ENCODE assay signal across 8 mouse cellular contexts in the genomic region with DNA sequence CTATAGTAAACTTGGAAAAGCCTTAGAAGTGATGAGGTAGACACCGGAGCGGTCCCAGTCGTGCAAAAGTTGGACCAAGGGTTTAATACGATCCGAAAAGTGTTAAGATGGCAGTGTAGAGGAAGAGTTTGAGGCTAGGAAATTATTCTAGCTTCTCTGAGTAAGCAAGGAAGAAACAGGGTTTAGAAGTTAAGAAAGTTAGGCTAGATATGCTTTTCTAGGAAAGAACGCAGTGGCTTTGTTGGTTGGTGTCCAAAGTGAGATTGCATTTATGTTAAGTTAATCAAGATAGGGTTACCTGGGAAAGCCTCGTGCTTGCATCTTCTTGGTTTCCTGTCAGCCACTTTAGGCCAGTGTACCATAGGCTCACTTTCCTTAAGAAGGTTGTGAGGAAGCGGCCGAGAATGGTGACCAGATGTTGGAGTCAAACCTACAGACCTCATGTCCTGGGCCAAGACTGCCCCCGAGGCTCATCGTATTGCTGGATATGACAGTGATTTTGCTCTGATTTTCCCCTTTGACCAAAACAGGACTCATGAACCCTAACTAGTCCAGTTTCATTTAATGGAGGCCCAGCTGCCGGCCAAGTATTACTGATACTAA. TPM values are rescaled to one million over a fixed set of nuclear protein-coding genes. Genes with fewer than 3 reads are reported as not detected.
DNase-seq lines count a peak whose midpoint lies in the region; ATAC-seq and TF ChIP-seq lines count a peak whose summit lies in the region.

No protein-coding gene starts in this region.

- ATAC-seq in forebrain, embryonic 12.5 days (ENCODE audit: low FRiP score): no peak
- ATAC-seq in liver, embryonic 13.5 days (ENCODE audit: low read depth): no peak
- ATAC-seq in cerebellum, adult (ENCODE audit: insufficient number of reproducible peaks, low FRiP score, low TSS enrichment): no peak

- peak overlapping the region; percentile 96 for H3K27ac ChIP-seq in forebrain, embryonic 12.5 days
- H3K27ac ChIP-seq in liver, embryonic 13.5 days: peak overlapping the region; percentile 96

- H3K4me1 ChIP-seq in forebrain, embryonic 12.5 days: peaks cover 29% of the 10 kb centered on the region
- peaks cover 33% of the 10 kb centered on the region for H3K4me1 ChIP-seq in liver, embryonic 13.5 days (replicated peaks)

- H3K79me2 ChIP-seq in C2C12 (ENCODE audit: control insufficient read depth, insufficient read depth): peaks cover 37% of the 10 kb centered on the region

- no peaks in the 10 kb centered on the region for H3K27me3 ChIP-seq in C2C12 (ENCODE audit: control insufficient read depth, insufficient read depth, insufficient read length)
- H3K27me3 ChIP-seq in forebrain, embryonic 12.5 days: no peaks in the 10 kb centered on the region
- H3K27me3 ChIP-seq in liver, embryonic 13.5 days: no peaks in the 10 kb centered on the region

- intact Hi-C loops in heart, postnatal 36 days (cut with DNase I): loop anchor here (2.0 to 10.0 kb wide), 3 partner anchors 75 to 251 kb away; partner anchors contain the start of gene Msto1

- peak; percentile 92 for DNase-seq in heart, adult 11 months
- no peak for DNase-seq in heart, postnatal 36 days
- DNase-seq in liver, embryonic 13.5 days: no peak
- DNase-seq in frontal cortex, postnatal 10 days (ENCODE audit: low spot score in 2 of 2): no peak
- no peak for DNase-seq in Muller cell, postnatal 12 days (ENCODE audit: inconsistent ontology term)

- no peaks in the 10 kb centered on the region for H3K9me3 ChIP-seq in forebrain, embryonic 12.5 days
- no peaks in the 10 kb centered on the region for H3K9me3 ChIP-seq in liver, embryonic 13.5 days (replicated peaks)

- H3K36me3 ChIP-seq in C2C12 (ENCODE audit: control insufficient read depth, insufficient read depth): peaks cover 40% of the 10 kb centered on the region
- peaks cover 38% of the 10 kb centered on the region for H3K36me3 ChIP-seq in forebrain, embryonic 12.5 days (replicated peaks)
- H3K36me3 ChIP-seq in liver, embryonic 13.5 days: peaks cover 41% of the 10 kb centered on the region

- peak overlapping the region; percentile 97 for H3K9ac ChIP-seq in forebrain, embryonic 12.5 days
- peak overlapping the region; percentile 92 for H3K9ac ChIP-seq in liver, embryonic 13.5 days

- peak overlapping the region; percentile 60 for H3K4me3 ChIP-seq in C2C12 (ENCODE audit: insufficient read depth, poor library complexity, severe bottlenecking)
- H3K4me3 ChIP-seq in forebrain, embryonic 12.5 days (replicated peaks): peak overlapping the region; percentile 97
- peak overlapping the region; percentile 88 for H3K4me3 ChIP-seq in liver, embryonic 13.5 days (replicated peaks)

- no peak for TF ChIP-seq CTCF in C2C12 (IDR thresholded peaks at IDR 0.05; ENCODE audit: control insufficient read depth, insufficient read depth, insufficient read length)

- H3K79me3 ChIP-seq in C2C12 (ENCODE audit: low read depth): peaks cover 20% of the 10 kb centered on the region

- 24% methylated on average over 12 of the region's 12 CpGs for WGBS in forebrain, embryonic 12.5 days
- 16% methylated on average over 12 of the region's 12 CpGs for WGBS in liver, embryonic 13.5 days (ENCODE audit: insufficient replicate concordance)

- H3K4me2 ChIP-seq in forebrain, embryonic 12.5 days: peak overlapping the region; percentile 74
- peak overlapping the region; percentile 81 for H3K4me2 ChIP-seq in liver, embryonic 13.5 days

- peak overlapping the region; percentile 89 for H3ac ChIP-seq in C2C12 (ENCODE audit: control insufficient read depth, insufficient read length, low read depth)

TF ChIP-seq in C2C12, 6 proteins besides CTCF, POLR2A, EP300 and RAD21:
- TF ChIP-seq CEBPB (IDR thresholded peaks at IDR 0.05; ENCODE audit: low read depth): no peak
- no peak for TF ChIP-seq FOSL1 (IDR thresholded peaks at IDR 0.05; ENCODE audit: insufficient read depth, low read length, poor library complexity, severe bottlenecking)
- TF ChIP-seq USF1 (IDR thresholded peaks at IDR 0.05; ENCODE audit: low read depth): no peak
- TF ChIP-seq MYOG (IDR thresholded peaks at IDR 0.05; ENCODE audit: control insufficient read depth, extremely low read depth, insufficient read length): no peak

RNA-seq across cellular contexts. Expression of gene Clk2, which starts 0.8 kb away (rescaled TPM):
- total RNA-seq in heart, postnatal 36 days (2021): 10 to 100 TPM; 15.8 to 19.9 TPM
- polyA plus RNA-seq in C2C12 (2012; fragmentation: generic; extraction: Trizol): 14.5 TPM
- 41.1 and 42.5 TPM in 2 replicates for polyA plus RNA-seq in forebrain, embryonic 12.5 days (2016; fragmentation: Nextera tagmentation; extraction: Ambion mirVana)
- polyA plus RNA-seq in liver, embryonic 13.5 days (2015; fragmentation: Nextera tagmentation; extraction: Ambion mirVana): 10.3 and 10.8 TPM in 2 replicates

RNA-seq across cellular contexts. Expression of gene Hcn3, which starts 5.4 kb away (rescaled TPM):
- total RNA-seq in heart, postnatal 36 days (2021): under 1 TPM; 0.17 to 0.38 TPM
- polyA plus RNA-seq in C2C12 (2012; fragmentation: generic; extraction: Trizol): 0.15 TPM
- 11.2 and 15.1 TPM in 2 replicates for polyA plus RNA-seq in forebrain, embryonic 12.5 days (2016; fragmentation: Nextera tagmentation; extraction: Ambion mirVana)
- 0.75 and 0.78 TPM in 2 replicates for polyA plus RNA-seq in liver, embryonic 13.5 days (2015; fragmentation: Nextera tagmentation; extraction: Ambion mirVana)

RNA-seq across cellular contexts. Expression of gene Scamp3, which starts 11.9 kb away (rescaled TPM):
- total RNA-seq in heart, postnatal 36 days (2021): 10 to 100 TPM; 49.8 to 49.9 TPM
- 139 TPM for polyA plus RNA-seq in C2C12 (2012; fragmentation: generic; extraction: Trizol)
- polyA plus RNA-seq in forebrain, embryonic 12.5 days (2016; fragmentation: Nextera tagmentation; extraction: Ambion mirVana): 89.7 and 94.4 TPM in 2 replicates
- 67.4 and 72.1 TPM in 2 replicates for polyA plus RNA-seq in liver, embryonic 13.5 days (2015; fragmentation: Nextera tagmentation; extraction: Ambion mirVana)

RNA-seq across cellular contexts. Expression of gene Fam189b, which starts 17.6 kb away (rescaled TPM):
- 1 to 10 TPM; 4.6 to 5.5 TPM for total RNA-seq in heart, postnatal 36 days (2021)
- 27.4 TPM for polyA plus RNA-seq in C2C12 (2012; fragmentation: generic; extraction: Trizol)
- 25.6 and 26.3 TPM in 2 replicates for polyA plus RNA-seq in forebrain, embryonic 12.5 days (2016; fragmentation: Nextera tagmentation; extraction: Ambion mirVana)
- polyA plus RNA-seq in liver, embryonic 13.5 days (2015; fragmentation: Nextera tagmentation; extraction: Ambion mirVana): 2.8 and 3.9 TPM in 2 replicates

RNA-seq across cellular contexts. Expression of gene Pklr, which starts 29.4 kb away (rescaled TPM):
- total RNA-seq in heart, postnatal 36 days (2021): not detected
- not detected for polyA plus RNA-seq in C2C12 (2012; fragmentation: generic; extraction: Trizol)
- polyA plus RNA-seq in forebrain, embryonic 12.5 days (2016; fragmentation: Nextera tagmentation; extraction: Ambion mirVana): 0.09 and 0.22 TPM in 2 replicates
- polyA plus RNA-seq in liver, embryonic 13.5 days (2015; fragmentation: Nextera tagmentation; extraction: Ambion mirVana): 133 and 136 TPM in 2 replicates
